Mouse (Mus musculus) neural tube, embryonic 15.5 days (tissue): Measurements from ENCODE around the gene Ahdc1. TPM values are rescaled to one million over a fixed set of nuclear protein-coding genes. Genes with fewer than 3 reads are reported as not detected.

Experiments used
- ATAC-seq: fragments of 200-750 bp; cut with Nextera tagmentation; 2 replicates; pipeline ENCODE4 v1.8.0; 2017; ENCODE audit warnings: mild to moderate bottlenecking, moderate TSS enrichment, moderate library complexity; ENCODE audit not compliant: low FRiP score
- H3K27ac ChIP-seq: fragments of 300-500 bp; sonication (generic); replicated peaks from 2 replicates; pipeline ENCODE4 v1.5.1; 2015; ENCODE audit warnings: mild to moderate bottlenecking, inconsistent platforms
- H3K27me3 ChIP-seq: fragments of 300-500 bp; sonication (generic); replicated peaks from 2 replicates; pipeline ENCODE4 v1.6.1; 2015; ENCODE audit warnings: inconsistent platforms
- H3K36me3 ChIP-seq: fragments of 300-500 bp; sonication (generic); 2 replicates; pipeline ENCODE4 v1.6.1; 2015; ENCODE audit warnings: inconsistent platforms
- H3K4me1 ChIP-seq: fragments of 300-500 bp; sonication (generic); 2 replicates; pipeline ENCODE4 v1.6.1; 2015; ENCODE audit warnings: inconsistent platforms
- H3K4me2 ChIP-seq: fragments of 300-500 bp; sonication (generic); 2 replicates; pipeline ENCODE4 v1.6.1; 2015; ENCODE audit warnings: inconsistent platforms, mild to moderate bottlenecking, moderate library complexity
- H3K4me3 ChIP-seq: fragments of 300-500 bp; sonication (generic); replicated peaks from 2 replicates; pipeline ENCODE4 v1.5.1; 2015; ENCODE audit warnings: mild to moderate bottlenecking, inconsistent platforms
- H3K9ac ChIP-seq: fragments of 300-500 bp; sonication (generic); replicated peaks from 2 replicates; pipeline ENCODE4 v1.6.1; 2015; ENCODE audit warnings: mild to moderate bottlenecking, inconsistent platforms
- H3K9me3 ChIP-seq: fragments of 300-500 bp; sonication (generic); replicated peaks from 2 replicates; pipeline ENCODE4 v1.6.1; 2016; ENCODE audit warnings: inconsistent platforms
- WGBS: fragments of 180-500 bp; shearing (Covaris S2); methylation state at CpG from one replicate; pipeline ENCODE4 v1.1.7; 2015; ENCODE audit warnings: mixed read lengths; 5-methylcytosine and 5-hydroxymethylcytosine counted together
- polyA plus RNA-seq: library from polyadenylated mRNA; unstranded; fragments of >200 nt; fragmentation: Nextera tagmentation; extraction: Ambion mirVana; gene quantifications from 2 replicates; pipeline ENCODE4 v1.2.1, GENCODE M21; 2015

Ahdc1 gene
- polyA plus RNA-seq, 1 experiment from 2014 or later = 11.0 TPM

DNA sequence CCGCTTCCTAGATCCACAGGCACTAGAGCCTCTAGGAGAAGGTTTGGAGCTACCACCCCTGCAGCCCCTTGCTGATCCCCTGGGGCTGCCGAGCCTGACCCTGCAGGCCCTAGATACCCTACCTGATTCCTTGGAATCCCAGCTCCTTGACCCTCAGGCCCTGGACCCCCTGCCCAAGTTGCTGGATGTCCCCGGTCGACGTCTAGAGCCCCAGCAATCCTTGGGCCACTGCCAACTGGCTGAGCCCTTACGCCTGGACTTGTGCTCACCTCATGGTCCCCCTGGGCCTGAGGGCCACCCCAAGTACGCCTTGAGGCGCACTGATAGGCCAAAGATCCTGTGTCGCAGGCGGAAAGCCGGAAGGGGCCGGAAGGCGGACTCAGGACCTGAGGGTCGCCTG is 51.2 kb downstream of the Ahdc1 start:
- 94% methylated on average over 14 of the region's 14 CpGs for WGBS
- Histone ChIP-seq H3K27me3 (no peaks in the 10 kb centered on the region), H3K36me3 (peaks cover 68% of the 10 kb centered on the region), H3K9ac (no peak overlapping the region), H3K4me1 (peaks cover 24% of the 10 kb centered on the region), H3K4me2 (no peak overlapping the region), H3K4me3 (no peak overlapping the region), H3K9me3 (no peaks in the 10 kb centered on the region), H3K27ac (no peak overlapping the region)
- no peak for ATAC-seq

DNA sequence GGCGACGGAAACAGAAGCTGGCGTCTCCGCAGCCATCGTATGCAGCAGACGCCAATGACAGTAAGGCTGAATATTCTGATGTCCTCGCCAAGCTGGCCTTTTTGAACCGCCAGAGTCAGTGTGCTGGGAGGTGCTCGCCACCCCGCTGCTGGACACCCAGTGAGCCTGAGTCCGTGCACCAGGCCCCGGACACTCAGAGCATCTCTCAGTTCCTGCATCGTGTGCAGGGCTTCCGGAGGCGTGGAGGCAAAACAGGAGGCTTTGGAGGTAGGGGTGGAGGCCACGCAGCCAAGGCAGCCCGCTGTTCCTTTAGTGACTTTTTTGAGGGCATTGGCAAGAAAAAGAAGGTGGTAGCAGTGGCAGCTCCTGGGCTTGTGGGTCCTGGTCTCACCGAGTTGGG is 52.1 kb downstream of the Ahdc1 start:
- peaks cover 68% of the 10 kb centered on the region for H3K36me3 ChIP-seq
- ATAC-seq = no peak

DNA sequence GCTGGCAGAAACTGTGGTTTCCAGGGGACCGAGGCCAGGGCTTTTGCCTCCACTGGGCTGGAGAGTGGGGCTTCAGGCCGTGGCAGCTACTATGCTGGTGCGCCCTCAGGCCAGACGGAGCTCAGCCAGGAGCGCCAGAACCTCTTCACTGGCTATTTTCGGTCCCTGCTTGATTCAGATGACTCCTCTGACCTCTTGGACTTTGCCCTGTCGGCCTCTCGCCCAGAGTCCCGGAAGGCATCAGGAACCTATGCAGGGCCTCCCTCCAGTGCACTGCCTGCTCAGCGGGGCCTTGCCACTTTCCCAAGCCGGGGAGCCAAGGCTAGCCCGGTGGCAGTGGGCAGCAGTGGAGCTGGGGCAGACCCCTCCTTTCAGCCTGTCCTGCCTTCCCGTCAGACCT is 52.7 kb downstream of the Ahdc1 start:
- Histone ChIP-seq H3K27ac (no peak overlapping the region), H3K9me3 (no peaks in the 10 kb centered on the region), H3K27me3 (no peaks in the 10 kb centered on the region), H3K4me2 (no peak overlapping the region), H3K4me3 (no peak overlapping the region), H3K9ac (no peak overlapping the region), H3K4me1 (peaks cover 18% of the 10 kb centered on the region), H3K36me3 (peaks cover 71% of the 10 kb centered on the region)
- WGBS = 88% methylated on average over 13 of the region's 13 CpGs
- no peak for ATAC-seq

More for the DNA sequence above, 52.1 kb downstream of the Ahdc1 start:
- WGBS = 95% methylated on average over 18 of the region's 18 CpGs
- no peak overlapping the region for H3K4me3 ChIP-seq
- H3K4me2 ChIP-seq = no peak overlapping the region
- H3K27me3 ChIP-seq = no peaks in the 10 kb centered on the region
- H3K4me1 ChIP-seq = peaks cover 18% of the 10 kb centered on the region
- no peaks in the 10 kb centered on the region for H3K9me3 ChIP-seq
- no peak overlapping the region for H3K27ac ChIP-seq
- H3K9ac ChIP-seq = no peak overlapping the region

DNA sequence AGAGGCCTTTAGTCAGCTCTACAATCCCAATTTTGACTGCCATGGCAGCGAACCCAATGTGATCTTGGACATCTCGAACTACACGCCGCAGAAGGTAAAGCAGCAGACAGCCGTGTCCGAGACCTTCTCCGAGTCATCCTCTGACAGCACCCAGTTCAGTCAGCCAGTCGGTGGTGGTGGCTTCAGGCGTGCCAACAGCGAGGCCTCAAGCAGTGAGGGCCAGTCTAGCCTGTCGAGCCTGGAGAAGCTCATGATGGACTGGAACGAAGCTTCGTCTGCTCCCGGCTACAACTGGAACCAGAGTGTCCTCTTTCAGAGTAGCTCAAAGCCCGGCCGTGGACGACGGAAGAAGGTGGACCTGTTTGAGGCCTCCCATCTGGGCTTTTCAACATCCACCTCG is 53.7 kb downstream of the Ahdc1 start:
- 96% methylated on average over 19 of the region's 19 CpGs for WGBS

DNA sequence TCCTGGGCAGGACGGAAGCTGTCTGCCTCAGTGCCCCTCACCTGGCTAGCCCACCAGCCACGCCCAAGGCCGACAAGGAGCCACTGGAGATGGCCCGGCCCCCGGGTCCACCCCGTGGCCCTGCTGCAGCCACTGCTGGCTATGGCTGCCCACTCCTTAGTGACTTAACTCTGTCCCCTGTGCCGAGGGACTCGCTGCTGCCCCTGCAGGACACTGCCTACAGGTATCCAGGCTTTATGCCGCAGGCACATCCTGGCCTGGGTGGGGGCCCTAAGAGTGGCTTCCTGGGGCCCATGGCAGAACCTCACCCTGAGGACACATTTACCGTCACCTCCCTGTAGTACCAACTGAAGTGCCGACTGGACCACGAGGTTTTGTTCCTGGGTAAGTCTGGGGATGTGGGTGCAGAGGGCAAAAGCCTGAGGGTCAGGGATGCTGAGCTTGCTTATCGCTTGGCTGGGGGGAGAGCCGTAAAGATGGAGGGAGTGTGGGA is 54.9 kb downstream of the Ahdc1 start:
- no peaks in the 10 kb centered on the region for H3K9me3 ChIP-seq
- H3K4me2 ChIP-seq = no peak overlapping the region
- no peak overlapping the region for H3K4me3 ChIP-seq
- peaks cover 20% of the 10 kb centered on the region for H3K4me1 ChIP-seq
- 93% methylated on average over 14 of the region's 14 CpGs for WGBS
- no peaks in the 10 kb centered on the region for H3K27me3 ChIP-seq
- no peak for ATAC-seq
- no peak overlapping the region for H3K27ac ChIP-seq
- no peak overlapping the region for H3K9ac ChIP-seq
- H3K36me3 ChIP-seq = peaks cover 75% of the 10 kb centered on the region

More for the DNA sequence above, 53.7 kb downstream of the Ahdc1 start:
- H3K36me3 ChIP-seq = peaks cover 78% of the 10 kb centered on the region
- no peaks in the 10 kb centered on the region for H3K27me3 ChIP-seq
- H3K4me1 ChIP-seq = peaks cover 13% of the 10 kb centered on the region
- no peak overlapping the region for H3K4me3 ChIP-seq
- no peak for ATAC-seq
- H3K27ac ChIP-seq = no peak overlapping the region
- no peak overlapping the region for H3K9ac ChIP-seq
- no peaks in the 10 kb centered on the region for H3K9me3 ChIP-seq
- no peak overlapping the region for H3K4me2 ChIP-seq

DNA sequence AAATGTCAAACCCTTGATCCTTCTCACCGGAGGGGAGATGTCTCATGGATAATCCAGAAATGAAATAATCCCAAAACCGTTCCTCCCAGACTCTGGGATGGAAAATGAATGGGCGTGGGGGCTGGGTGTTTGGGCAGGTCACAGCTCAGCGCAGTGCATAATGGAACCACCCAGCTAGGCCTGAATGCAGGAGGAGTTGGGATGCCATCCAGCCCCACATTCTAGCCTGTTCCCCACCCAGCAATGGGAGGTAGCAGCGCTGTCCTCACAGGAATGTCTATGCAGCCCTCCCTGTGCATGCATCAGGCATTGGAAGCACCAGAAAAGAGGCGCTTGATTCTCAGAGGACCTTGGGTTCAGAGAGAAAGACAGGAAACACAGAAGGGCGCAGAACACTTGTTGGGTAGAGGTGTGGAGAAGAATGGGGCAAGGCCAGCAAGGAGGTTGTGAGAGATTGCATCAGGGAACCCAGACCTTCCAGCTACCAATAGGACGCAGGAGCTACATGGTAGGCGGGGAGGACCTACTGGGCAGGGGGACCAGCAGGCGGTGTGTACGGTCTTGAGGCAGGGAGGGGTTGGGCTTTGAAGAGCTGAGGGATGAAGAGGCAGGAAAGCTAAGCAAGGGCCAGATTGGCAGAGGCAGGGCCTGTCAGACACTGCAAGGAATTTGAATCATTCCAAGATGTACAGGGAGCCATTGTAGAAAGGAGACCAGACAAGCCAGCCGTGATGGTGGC is 57.5 kb downstream of the Ahdc1 start:
- no peak for ATAC-seq
- Histone ChIP-seq H3K27ac (peak overlapping the region; percentile 46), H3K9ac (no peak overlapping the region), H3K9me3 (no peaks in the 10 kb centered on the region), H3K27me3 (no peaks in the 10 kb centered on the region), H3K4me1 (peaks cover 41% of the 10 kb centered on the region), H3K36me3 (peaks cover 52% of the 10 kb centered on the region), H3K4me3 (no peak overlapping the region), H3K4me2 (no peak overlapping the region)
- WGBS = 84% methylated on average over 12 of the region's 12 CpGs

DNA sequence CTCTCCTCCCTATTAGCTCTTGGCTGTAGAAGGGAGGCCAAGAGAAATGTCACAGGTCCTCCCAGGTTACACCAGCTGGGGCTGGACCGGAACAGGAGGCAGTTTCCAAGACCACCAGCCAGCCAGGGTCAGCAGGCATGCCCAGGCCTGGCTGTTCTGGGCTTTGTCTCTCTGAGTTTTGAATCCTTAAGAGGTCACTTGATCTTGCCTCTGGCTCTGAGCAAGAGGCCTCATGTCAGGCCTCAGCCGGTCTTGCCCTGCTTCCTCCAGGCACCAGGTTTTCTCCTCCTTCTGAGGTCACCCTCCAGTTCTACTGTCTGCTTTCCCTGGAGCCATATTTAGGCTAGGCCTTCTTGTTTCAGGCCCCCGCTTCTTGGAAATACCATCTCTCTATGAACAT is 59.3 kb downstream of the Ahdc1 start:
- Histone ChIP-seq H3K27ac (0 out of 2 replicates have a peak overlapping the region, but pooled peaks have one; percentile 28), H3K9ac (no peak overlapping the region), H3K4me1 (peaks cover 59% of the 10 kb centered on the region), H3K27me3 (no peaks in the 10 kb centered on the region), H3K4me2 (no peak overlapping the region), H3K4me3 (no peak overlapping the region), H3K9me3 (no peaks in the 10 kb centered on the region), H3K36me3 (peaks cover 34% of the 10 kb centered on the region)
- ATAC-seq = no peak
- 89% methylated on average over 3 of the region's 3 CpGs for WGBS

DNA sequence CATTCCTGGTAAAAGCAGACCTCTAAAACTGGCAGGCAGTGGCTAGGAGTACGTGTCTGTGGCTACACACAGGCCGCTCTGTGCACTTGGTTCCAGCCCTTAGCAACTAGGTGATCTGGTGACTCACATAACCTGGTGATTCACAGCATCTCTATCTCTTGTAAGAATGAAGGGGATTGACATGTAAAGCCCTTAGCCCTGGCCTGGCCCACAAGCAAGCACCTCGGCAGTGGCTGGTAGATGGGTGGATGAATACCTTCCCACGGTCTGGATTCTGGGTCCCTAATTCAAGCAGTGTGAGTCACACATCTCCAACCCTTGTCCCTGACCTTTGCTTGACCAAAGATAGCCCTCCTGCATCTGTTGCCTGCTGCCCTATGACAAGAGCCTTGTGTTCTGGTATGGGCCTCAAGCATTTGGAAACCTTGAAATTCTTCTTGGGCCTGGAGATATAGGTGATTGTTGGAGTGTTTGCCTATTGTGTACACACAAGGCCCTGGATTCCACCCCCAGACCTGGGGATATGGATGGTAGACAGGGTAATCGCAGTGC is 59.8 kb downstream of the Ahdc1 start:
- Histone ChIP-seq H3K27me3 (no peaks in the 10 kb centered on the region), H3K36me3 (peaks cover 29% of the 10 kb centered on the region), H3K27ac (peak overlapping the region; percentile 61; the same call in 1 of the 2 replicates), H3K4me2 (no peak overlapping the region), H3K4me1 (peaks cover 63% of the 10 kb centered on the region), H3K9me3 (no peaks in the 10 kb centered on the region), H3K9ac (no peak overlapping the region), H3K4me3 (no peak overlapping the region)
- 93% methylated on average over 5 of the region's 5 CpGs for WGBS
- no peak for ATAC-seq

DNA sequence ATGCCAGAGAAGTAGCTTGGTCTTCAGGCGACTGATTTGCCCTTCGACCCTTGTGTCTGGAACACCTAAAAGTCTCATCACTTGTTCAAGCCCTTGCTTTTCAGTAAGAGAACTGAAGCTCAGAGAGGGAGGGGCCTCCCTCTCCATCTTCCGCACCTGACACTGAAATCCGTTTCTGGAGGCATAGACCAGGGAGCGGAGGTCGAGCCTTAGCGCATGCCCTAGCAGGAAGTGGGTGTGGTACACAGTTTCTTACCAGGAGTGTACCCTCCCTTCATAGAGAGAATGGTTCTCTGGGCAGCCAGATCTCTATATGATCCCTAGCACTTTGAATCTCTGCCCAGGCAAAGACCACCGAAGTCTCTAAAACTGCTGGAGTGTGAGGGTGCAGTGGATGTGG is 62.1 kb downstream of the Ahdc1 start:
- Histone ChIP-seq H3K9ac (no peak overlapping the region), H3K4me3 (no peak overlapping the region), H3K27me3 (no peaks in the 10 kb centered on the region), H3K27ac (peak overlapping the region; percentile 83), H3K4me2 (no peak overlapping the region), H3K4me1 (peaks cover 69% of the 10 kb centered on the region), H3K36me3 (peaks cover 21% of the 10 kb centered on the region; the same call in 1 of the 2 replicates), H3K9me3 (no peaks in the 10 kb centered on the region)
- no peak for ATAC-seq
- 70% methylated on average over 8 of the region's 8 CpGs for WGBS

DNA sequence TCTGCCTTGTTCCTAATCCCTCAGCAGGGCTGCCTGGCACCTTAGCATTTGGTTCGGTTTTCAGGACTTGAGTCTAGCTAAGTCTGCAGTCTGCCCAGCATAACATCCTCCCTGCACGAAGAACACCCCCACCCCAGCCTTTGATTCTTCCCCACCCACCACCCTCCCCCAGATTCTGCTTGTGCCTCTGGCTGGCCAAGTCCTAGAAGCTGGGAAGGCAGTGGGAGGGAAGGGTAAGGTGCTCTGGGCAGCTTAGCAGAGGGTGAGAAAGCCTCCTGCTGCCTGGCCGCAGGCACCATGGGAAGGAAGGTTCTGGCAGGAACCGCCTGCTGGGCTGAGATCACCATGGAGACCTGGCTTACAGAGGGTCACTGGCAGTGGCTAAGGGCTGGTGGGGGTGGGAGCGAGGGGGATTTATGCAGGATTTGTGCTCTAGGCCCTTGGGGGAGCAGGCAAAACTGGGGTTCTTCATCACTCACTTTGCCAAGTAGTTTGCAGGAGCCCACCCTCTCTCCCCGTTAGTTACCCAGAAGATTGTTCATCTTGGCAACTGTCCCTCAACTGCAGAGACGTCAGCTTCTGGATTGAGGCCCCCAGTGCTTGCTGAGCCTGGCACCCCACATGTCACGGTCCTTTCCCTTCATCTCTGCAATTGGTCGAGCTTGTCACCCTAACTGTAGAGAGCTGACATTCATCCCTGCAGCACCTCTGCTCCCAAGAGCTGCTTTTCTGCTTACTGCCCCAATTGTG is 63.2 kb downstream of the Ahdc1 start:
- WGBS = 25% methylated on average over 9 of the region's 9 CpGs
- H3K4me1 ChIP-seq = peaks cover 64% of the 10 kb centered on the region
- peak overlapping the region; percentile 24; the same call in 1 of the 2 replicates for H3K9ac ChIP-seq
- no peaks in the 10 kb centered on the region for H3K27me3 ChIP-seq
- ATAC-seq = peak; percentile 79
- H3K4me3 ChIP-seq = no peak overlapping the region
- peaks cover 26% of the 10 kb centered on the region for H3K36me3 ChIP-seq
- peak overlapping the region; percentile 83 for H3K27ac ChIP-seq
- H3K9me3 ChIP-seq = no peaks in the 10 kb centered on the region
- H3K4me2 ChIP-seq = no peak overlapping the region

DNA sequence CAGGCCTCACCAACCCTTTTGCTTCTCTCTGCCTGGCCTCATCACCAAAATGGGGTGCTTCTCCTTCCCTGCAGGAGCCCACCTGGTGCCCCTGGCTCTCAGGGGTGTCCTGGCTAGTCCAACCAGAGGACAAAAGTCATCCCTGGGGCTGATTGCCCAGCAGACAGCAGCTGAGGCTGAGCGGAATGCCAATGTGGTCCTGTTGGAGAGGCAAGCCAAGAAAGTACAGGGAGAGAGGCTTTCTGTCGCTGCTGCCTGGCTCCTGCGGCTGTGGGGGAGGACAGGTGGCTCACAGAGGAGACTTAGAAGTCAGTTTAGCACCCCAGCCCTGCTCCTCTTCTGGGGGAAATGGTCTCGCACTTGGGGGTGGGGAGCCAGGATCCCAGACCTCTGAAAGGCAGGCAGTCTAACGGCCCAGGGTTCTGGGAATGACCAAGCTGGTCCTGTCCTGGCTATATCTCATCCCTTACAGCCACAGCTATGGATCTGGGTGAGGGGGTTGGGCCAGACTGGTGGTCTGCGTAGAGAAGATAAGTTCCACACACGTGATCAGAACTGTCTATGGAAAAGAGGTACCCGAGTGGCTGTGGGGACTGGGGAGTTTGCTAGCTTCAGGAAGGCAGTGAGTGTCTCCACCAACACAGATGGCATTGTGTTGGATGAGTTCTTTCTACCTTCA is 64.0 kb downstream of the Ahdc1 start:
- ATAC-seq = peak; percentile 45; the same call in 1 of the 2 replicates
- peaks cover 65% of the 10 kb centered on the region for H3K4me1 ChIP-seq
- no peak overlapping the region for H3K9ac ChIP-seq

More for the DNA sequence above, 64.0 kb downstream of the Ahdc1 start:
- peak overlapping the region; percentile 83 for H3K27ac ChIP-seq
- no peak overlapping the region for H3K4me3 ChIP-seq
- no peak overlapping the region for H3K4me2 ChIP-seq
- peaks cover 22% of the 10 kb centered on the region for H3K36me3 ChIP-seq
- no peaks in the 10 kb centered on the region for H3K9me3 ChIP-seq
- no peaks in the 10 kb centered on the region for H3K27me3 ChIP-seq
- WGBS = 41% methylated on average over 8 of the region's 8 CpGs
